Mouse (Mus musculus) neural tube, embryonic 11.5 days (tissue): ENCODE data around the gene Atp2a2. TPM values are rescaled to one million over a fixed set of nuclear protein-coding genes. Genes with fewer than 3 reads are reported as not detected.
"Not testable (repeated sequence)": the region's sequence is repeated elsewhere in the genome, so short reads cannot be mapped to it uniquely, and the experiment has no call there.

Experiments used
- ATAC-seq: fragments of 200-750 bp; cut with Nextera tagmentation; 2 replicates; pipeline ENCODE4 v1.8.0; 2017; ENCODE audit warnings: moderate number of reproducible peaks, mild to moderate bottlenecking, moderate TSS enrichment, moderate library complexity; ENCODE audit not compliant: insufficient read depth, low FRiP score, low TSS enrichment
- DNase-seq: peaks from one replicate; pipeline ENCODE4 v3.0.0-alpha.2; 2015; ENCODE audit warnings: low spot score
- H3K27ac ChIP-seq: fragments of 300-500 bp; sonication (generic); 2 replicates; pipeline ENCODE4 v1.5.1; 2014; ENCODE audit warnings: low read depth, mild to moderate bottlenecking, low read length
- H3K27me3 ChIP-seq: fragments of 300-500 bp; sonication (generic); 2 replicates; pipeline ENCODE4 v1.6.1; 2014; ENCODE audit warnings: mild to moderate bottlenecking, low read length, mixed read lengths; ENCODE audit not compliant: control insufficient read depth, insufficient read depth
- H3K36me3 ChIP-seq: fragments of 300-500 bp; sonication (generic); 2 replicates; pipeline ENCODE4 v1.6.1; 2014; ENCODE audit warnings: mild to moderate bottlenecking, low read length, moderate library complexity, mixed read lengths; ENCODE audit not compliant: control insufficient read depth, insufficient read depth
- H3K4me1 ChIP-seq: fragments of 300-500 bp; sonication (generic); 2 replicates; pipeline ENCODE4 v1.6.1; 2014; ENCODE audit warnings: low read length, mixed read lengths; ENCODE audit not compliant: control insufficient read depth, insufficient read depth
- H3K4me2 ChIP-seq: fragments of 300-500 bp; sonication (generic); 2 replicates; pipeline ENCODE4 v1.6.1; 2014; ENCODE audit warnings: low read depth, mild to moderate bottlenecking, moderate library complexity
- H3K4me3 ChIP-seq: fragments of 300-500 bp; sonication (generic); 2 replicates; pipeline ENCODE4 v1.5.1; 2014; ENCODE audit warnings: low read depth, low read length
- H3K9ac ChIP-seq: fragments of 300-500 bp; sonication (generic); 2 replicates; pipeline ENCODE4 v1.6.1; 2014; ENCODE audit warnings: mild to moderate bottlenecking, low read length
- H3K9me3 ChIP-seq: fragments of 300-500 bp; sonication (generic); 2 replicates; pipeline ENCODE4 v1.6.1; 2016; ENCODE audit warnings: low read length; ENCODE audit not compliant: control insufficient read depth
- WGBS: fragments of 180-500 bp; shearing (Covaris S2); extraction: QIAGEN DNeasy Blood & Tissue Kit; methylation state at CpG from one replicate; pipeline ENCODE4 v1.1.7; 2014; 5-methylcytosine and 5-hydroxymethylcytosine counted together
- polyA plus RNA-seq: library from polyadenylated mRNA; unstranded; fragments of >200 nt; fragmentation: Nextera tagmentation; extraction: Ambion mirVana; gene quantifications from 2 replicates; pipeline ENCODE4 v1.2.1, GENCODE M21; 2014

The Atp2a2 gene
- polyA plus RNA-seq, 1 experiment from 2014 or later = 52.0 TPM

- Histone ChIP-seq H3K4me3 (no peak overlapping the region), H3K4me2 (no peak overlapping the region), H3K27ac (no peak overlapping the region), H3K36me3 (peaks cover 10% of the 10 kb centered on the region), H3K9ac (no peak overlapping the region), H3K4me1 (no peaks in the 10 kb centered on the region), H3K27me3 (no peaks in the 10 kb centered on the region), H3K9me3 (no peaks in the 10 kb centered on the region)
- DNase-seq (no peak), ATAC-seq (no peak)
- WGBS = 97% methylated on average over 3 of the region's 3 CpGs
These were observed 24.5 kb downstream of the Atp2a2 start for GRCm38 (mm10) chr5:122477492-122477891.

GRCm38 (mm10) chr5:122476078-122476477 lies 25.9 kb downstream of the Atp2a2 start:
- no peaks in the 10 kb centered on the region for H3K9me3 ChIP-seq
- ATAC-seq = no peak
- H3K9ac ChIP-seq = no peak overlapping the region
- no peak overlapping the region for H3K4me2 ChIP-seq
- no peaks in the 10 kb centered on the region for H3K4me1 ChIP-seq
- peaks cover 13% of the 10 kb centered on the region for H3K36me3 ChIP-seq
- no peak for DNase-seq
- H3K27me3 ChIP-seq = no peaks in the 10 kb centered on the region
- no peak overlapping the region for H3K27ac ChIP-seq
- WGBS = 85% methylated on average over 3 of the region's 3 CpGs
- H3K4me3 ChIP-seq = no peak overlapping the region

- H3K27ac ChIP-seq = no peak overlapping the region
- WGBS = 87% methylated on average over 4 of the region's 4 CpGs
- DNase-seq = no peak
- no peaks in the 10 kb centered on the region for H3K9me3 ChIP-seq
- H3K27me3 ChIP-seq = no peaks in the 10 kb centered on the region
- H3K4me1 ChIP-seq = no peaks in the 10 kb centered on the region
- ATAC-seq = no peak
- H3K9ac ChIP-seq = no peak overlapping the region
- H3K36me3 ChIP-seq = peaks cover 16% of the 10 kb centered on the region
- H3K4me3 ChIP-seq = no peak overlapping the region
- H3K4me2 ChIP-seq = no peak overlapping the region
These were observed 27.2 kb downstream of the Atp2a2 start for GRCm38 (mm10) chr5:122474643-122475363.

- Histone ChIP-seq H3K27me3 (no peaks in the 10 kb centered on the region), H3K9me3 (no peaks in the 10 kb centered on the region), H3K4me2 (no peak overlapping the region), H3K4me1 (no peaks in the 10 kb centered on the region), H3K9ac (no peak overlapping the region), H3K36me3 (peaks cover 20% of the 10 kb centered on the region), H3K4me3 (no peak overlapping the region), H3K27ac (no peak overlapping the region)
- ATAC-seq (no peak), DNase-seq (no peak)
- 91% methylated on average over 5 of the region's 5 CpGs for WGBS
These were observed 30.4 kb downstream of the Atp2a2 start for GRCm38 (mm10) chr5:122471658-122472057.

- no peak overlapping the region for H3K9ac ChIP-seq
- no peaks in the 10 kb centered on the region for H3K4me1 ChIP-seq
- H3K4me3 ChIP-seq = no peak overlapping the region
- H3K27ac ChIP-seq = no peak overlapping the region
- H3K9me3 ChIP-seq = no peaks in the 10 kb centered on the region
- no peak for ATAC-seq
- H3K27me3 ChIP-seq = no peaks in the 10 kb centered on the region
- WGBS = 96% methylated on average over 9 of the region's 9 CpGs
- H3K36me3 ChIP-seq = peaks cover 52% of the 10 kb centered on the region
- no peak for DNase-seq
- no peak overlapping the region for H3K4me2 ChIP-seq
These were observed 40.6 kb downstream of the Atp2a2 start for GRCm38 (mm10) chr5:122461431-122461830.

- no peak overlapping the region for H3K9ac ChIP-seq
- H3K27me3 ChIP-seq = no peaks in the 10 kb centered on the region
- H3K9me3 ChIP-seq = no peaks in the 10 kb centered on the region
- H3K4me3 ChIP-seq = no peak overlapping the region
- H3K4me2 ChIP-seq = no peak overlapping the region
- H3K4me1 ChIP-seq = no peaks in the 10 kb centered on the region
- WGBS = 80% methylated on average over 11 of the region's 11 CpGs
- peaks cover 51% of the 10 kb centered on the region for H3K36me3 ChIP-seq
- DNase-seq (no peak), ATAC-seq (no peak)
- H3K27ac ChIP-seq = no peak overlapping the region
These were observed 41.4 kb downstream of the Atp2a2 start for GRCm38 (mm10) chr5:122460656-122461055.

GRCm38 (mm10) chr5:122459335-122459734 lies 42.7 kb downstream of the Atp2a2 start:
- peaks cover 54% of the 10 kb centered on the region for H3K36me3 ChIP-seq
- no peaks in the 10 kb centered on the region for H3K9me3 ChIP-seq
- H3K4me1 ChIP-seq = no peaks in the 10 kb centered on the region
- no peak overlapping the region for H3K9ac ChIP-seq
- DNase-seq (no peak), ATAC-seq (no peak)
- H3K4me2 ChIP-seq = no peak overlapping the region
- no peaks in the 10 kb centered on the region for H3K27me3 ChIP-seq
- 93% methylated on average over 5 of the region's 5 CpGs for WGBS
- H3K27ac ChIP-seq = no peak overlapping the region
- no peak overlapping the region for H3K4me3 ChIP-seq

GRCm38 (mm10) chr5:122458066-122458465 lies 44.0 kb downstream of the Atp2a2 start:
- 91% methylated on average over 4 of the region's 4 CpGs for WGBS
- no peaks in the 10 kb centered on the region for H3K4me1 ChIP-seq
- H3K4me3 ChIP-seq = no peak overlapping the region
- no peaks in the 10 kb centered on the region for H3K27me3 ChIP-seq
- DNase-seq (no peak), ATAC-seq (no peak)
- H3K4me2 ChIP-seq = no peak overlapping the region
- H3K9ac ChIP-seq = no peak overlapping the region
- peaks cover 54% of the 10 kb centered on the region for H3K36me3 ChIP-seq
- no peaks in the 10 kb centered on the region for H3K9me3 ChIP-seq
- H3K27ac ChIP-seq = no peak overlapping the region

- WGBS = 93% methylated on average over 9 of the region's 9 CpGs
- H3K4me2 ChIP-seq, H3K4me3 ChIP-seq, DNase-seq, H3K9me3 ChIP-seq, H3K27me3 ChIP-seq, H3K27ac ChIP-seq, H3K9ac ChIP-seq, ATAC-seq, H3K4me1 ChIP-seq: not testable (repeated sequence)
- peaks cover 52% of the 10 kb centered on the region for H3K36me3 ChIP-seq
These were observed 45.0 kb downstream of the Atp2a2 start for GRCm38 (mm10) chr5:122457054-122457453.
